Mouse (Mus musculus): ENCODE results near the gene Vgll4. TPM values are rescaled to one million over a fixed set of nuclear protein-coding genes. Genes with fewer than 3 reads are reported as not detected.

The Vgll4 gene
- total and polyA plus RNA-seq, 3 experiments = 34.6 to 73.7 (median 37.3) TPM

DNA sequence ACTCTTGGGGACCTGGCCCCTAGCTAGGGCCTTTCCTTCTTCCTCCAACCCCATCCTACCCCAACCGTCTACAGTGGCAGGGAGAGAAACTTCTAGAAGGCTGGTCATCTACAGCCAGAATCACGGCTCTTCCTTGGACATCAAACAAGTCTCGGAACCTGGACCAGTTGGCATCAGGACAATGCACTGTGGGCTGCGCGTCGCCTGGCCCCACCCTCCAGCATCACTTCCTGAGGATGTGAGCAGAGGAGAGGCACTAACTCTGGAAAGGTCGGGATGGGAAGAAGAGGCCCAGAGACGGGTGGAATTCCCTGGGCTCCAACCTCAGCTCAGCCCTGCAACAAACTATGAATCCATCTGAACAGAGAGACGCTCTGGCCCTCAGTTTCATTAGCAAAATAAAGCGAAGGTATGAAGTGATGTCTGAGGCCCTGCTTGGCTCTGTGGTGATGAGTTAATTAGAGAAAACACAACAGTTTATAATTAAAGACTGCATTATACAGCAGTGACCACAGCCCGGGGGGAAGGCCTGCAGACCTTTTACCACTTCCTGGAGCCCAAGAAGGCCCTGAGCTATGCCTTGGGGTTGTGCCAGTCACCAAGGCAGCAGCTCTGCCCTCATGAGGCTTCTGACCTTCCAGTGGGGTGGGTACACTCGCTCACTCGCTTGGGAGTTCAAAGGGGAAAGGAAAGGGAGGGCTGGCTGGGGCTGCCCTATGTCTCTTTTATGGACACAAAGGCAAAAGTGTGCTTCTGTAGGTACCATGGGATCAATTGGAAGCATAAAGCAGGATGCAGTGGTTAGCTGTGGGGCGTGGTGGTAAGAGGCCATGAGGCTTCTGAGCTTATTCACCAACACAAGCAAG is 51.8 kb downstream of the Vgll4 start:
- Histone ChIP-seq H3K4me1 (ENCODE audit: control insufficient read depth in 1 of 2, insufficient read depth in 2 of 2) (peaks cover 21 to 62% of the 10 kb centered on the region in 2 experiments), H3K4me2 (ENCODE audit: insufficient read depth, low read depth, poor library complexity, severe bottlenecking) (peak overlapping the region; percentile 77), H3K36me3 (replicated peaks in 1 of 2; ENCODE audit: control insufficient read depth in 1 of 2, insufficient read depth in 1 of 2, low read length in 1 of 2) (peaks cover 0 to 37% of the 10 kb centered on the region in 2 experiments), H3K9ac (ENCODE audit: insufficient read depth, low read depth) (no peak overlapping the region; the same call in 1 of the 2 replicates), H3K27me3 (replicated peaks) (no peaks in the 10 kb centered on the region), H3K79me2 (replicated peaks; ENCODE audit: control insufficient read depth, extremely low read depth, insufficient read depth, poor library complexity, severe bottlenecking) (peaks cover 91% of the 10 kb centered on the region), H3K4me3 (replicated peaks in 1 of 3; ENCODE audit: low read depth in 2 of 3, low read length in 2 of 3, poor library complexity in 1 of 3) (peak overlapping the region in 1 of 3 experiments; percentile 21), H3K9me3 (replicated peaks; ENCODE audit: low read length) (no peaks in the 10 kb centered on the region), H3K27ac (ENCODE audit: insufficient read depth, low read depth) (peak overlapping the region; percentile 38; the same call in 1 of the 2 replicates)
- no peak for DNase-seq (ENCODE audit: extremely low read depth)
- dilution Hi-C loops (cut with MboI; ENCODE audit: extremely low pct_ligation_motif_present, extremely low pct_unique_long_range_greater_than_20kb, low sequenced_read_pairs) (no loop called here), in situ Hi-C loops (cut with MboI; ENCODE audit: low pct_ligation_motif_present, low pct_unique_long_range_greater_than_20kb, low sequenced_read_pairs) (no loop called here)
- 0 out of 2 replicates have a peak, but pooled peaks have one; percentile 29 for TF ChIP-seq MXI1 (IDR thresholded peaks at IDR 0.05; ENCODE audit: low read depth, low read length)
- no peak for TF ChIP-seq ZKSCAN1 (IDR thresholded peaks at IDR 0.05; ENCODE audit: borderline replicate concordance, low read depth, low read length)

DNA sequence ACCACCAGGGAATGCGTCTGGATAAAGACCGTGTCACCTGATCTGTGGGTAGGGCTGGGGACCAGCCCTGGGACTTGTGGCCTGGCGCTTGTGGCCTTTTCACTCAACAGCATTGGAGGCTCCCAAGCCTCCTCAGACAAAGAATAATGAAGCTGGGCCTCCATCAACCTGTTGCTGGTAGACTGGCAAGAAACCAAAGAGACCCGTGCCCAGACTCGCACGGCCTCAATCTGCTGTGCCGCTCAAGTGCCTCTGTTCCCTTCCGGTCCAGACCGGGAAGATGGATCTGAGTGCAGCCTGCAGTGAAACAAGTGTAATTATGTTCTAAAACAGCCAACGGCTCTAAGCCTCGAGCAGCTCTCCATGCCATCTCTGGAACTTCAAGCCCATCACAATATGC is 52.7 kb downstream of the Vgll4 start:
- Histone ChIP-seq H3K9ac (ENCODE audit: insufficient read depth, low read depth) (no peak overlapping the region), H3K79me2 (replicated peaks; ENCODE audit: control insufficient read depth, extremely low read depth, insufficient read depth, poor library complexity, severe bottlenecking) (peaks cover 92% of the 10 kb centered on the region), H3K27ac (ENCODE audit: insufficient read depth, low read depth) (no peak overlapping the region), H3K27me3 (replicated peaks) (no peaks in the 10 kb centered on the region), H3K4me3 (replicated peaks in 1 of 3; ENCODE audit: low read depth in 2 of 3, low read length in 2 of 3, poor library complexity in 1 of 3) (peak overlapping the region in 2 of 3 experiments; percentile 12 to 23), H3K36me3 (replicated peaks in 1 of 2; ENCODE audit: control insufficient read depth in 1 of 2, insufficient read depth in 1 of 2, low read length in 1 of 2) (peaks cover 0 to 41% of the 10 kb centered on the region in 2 experiments), H3K4me1 (ENCODE audit: control insufficient read depth in 1 of 2, insufficient read depth in 2 of 2) (peaks cover 21 to 69% of the 10 kb centered on the region in 2 experiments), H3K4me2 (ENCODE audit: insufficient read depth, low read depth, poor library complexity, severe bottlenecking) (peak overlapping the region; percentile 18), H3K9me3 (replicated peaks; ENCODE audit: low read length) (no peaks in the 10 kb centered on the region)
- in situ Hi-C loops (cut with MboI; ENCODE audit: low pct_ligation_motif_present, low pct_unique_long_range_greater_than_20kb, low sequenced_read_pairs) (no loop called here), dilution Hi-C loops (cut with MboI; ENCODE audit: extremely low pct_ligation_motif_present, extremely low pct_unique_long_range_greater_than_20kb, low sequenced_read_pairs) (no loop called here)
- TF ChIP-seq NELFE (IDR thresholded peaks at IDR 0.05; ENCODE audit: low read depth, low read length) (no peak), KAT2A (IDR thresholded peaks at IDR 0.05; ENCODE audit: insufficient replicate concordance, low read length) (no peak), CHD1 (IDR thresholded peaks at IDR 0.05; ENCODE audit: low read depth, low read length) (no peak), SIN3A (IDR thresholded peaks at IDR 0.05; ENCODE audit: low read length) (0 out of 2 replicates have a peak, but pooled peaks have one; percentile 30), EP300 (IDR thresholded peaks at IDR 0.05; ENCODE audit: low read length) (0 out of 2 replicates have a peak, but pooled peaks have one; percentile 15), CTCF (conservative IDR thresholded peaks at IDR 0.05 in 1 of 2, IDR thresholded peaks at IDR 0.05 in 1 of 2; ENCODE audit: low read depth in 2 of 2, low read length in 2 of 2) (no peak), CHD2 (IDR thresholded peaks at IDR 0.05; ENCODE audit: low read length) (no peak), MXI1 (IDR thresholded peaks at IDR 0.05; ENCODE audit: low read depth, low read length) (no peak), TBP (conservative IDR thresholded peaks at IDR 0.05; ENCODE audit: low read depth, low read length) (no peak), UBTF (IDR thresholded peaks at IDR 0.05; ENCODE audit: low read depth, low read length) (no peak), MAZ (IDR thresholded peaks at IDR 0.05; ENCODE audit: low read depth, low read length) (no peak), HCFC1 (IDR thresholded peaks at IDR 0.05; ENCODE audit: low read depth, low read length) (no peak), JUN (IDR thresholded peaks at IDR 0.05; ENCODE audit: insufficient read depth, low read depth, low read length) (no peak)
- DNase-seq (ENCODE audit: extremely low read depth) = no peak

Data from CH12.LX (cell line).